Mouse (Mus musculus): ENCODE measurements around the gene Fgf8. TPM values are rescaled to one million over a fixed set of nuclear protein-coding genes. Genes with fewer than 3 reads are reported as not detected.

The Fgf8 gene
- polyA plus RNA-seq, 1 experiment from 2014 or later: not detected

- no peak overlapping the region for H3K4me3 ChIP-seq (replicated peaks)
- peak; percentile 38; the same call in 1 of the 2 replicates for ATAC-seq
- H3K27ac ChIP-seq: no peak overlapping the region
- H3K4me2 ChIP-seq (replicated peaks): no peak overlapping the region
- H3K9me3 ChIP-seq: no peaks in the 10 kb centered on the region
- no peak overlapping the region for H3K9ac ChIP-seq
- peaks cover 77% of the 10 kb centered on the region for H3K27me3 ChIP-seq (replicated peaks)
- peaks cover 13% of the 10 kb centered on the region for H3K4me1 ChIP-seq (replicated peaks)
- H3K36me3 ChIP-seq: no peaks in the 10 kb centered on the region
- 50% methylated on average over 1 of the region's 1 CpGs for WGBS
These were observed 6.5 kb downstream of the Fgf8 start for GRCm38 (mm10) chr19:45736241-45736640.

- Histone ChIP-seq H3K27ac (no peak overlapping the region), H3K4me3 (replicated peaks) (no peak overlapping the region), H3K9me3 (no peaks in the 10 kb centered on the region), H3K27me3 (replicated peaks) (peaks cover 64% of the 10 kb centered on the region), H3K9ac (no peak overlapping the region), H3K4me2 (replicated peaks) (no peak overlapping the region), H3K4me1 (replicated peaks) (peaks cover 13% of the 10 kb centered on the region), H3K36me3 (no peaks in the 10 kb centered on the region)
- no peak for ATAC-seq
- 30% methylated on average over 7 of the region's 7 CpGs for WGBS
These were observed 8.0 kb downstream of the Fgf8 start for GRCm38 (mm10) chr19:45734762-45735161.

- 72% methylated on average over 5 of the region's 5 CpGs for WGBS
- no peak for ATAC-seq
- no peaks in the 10 kb centered on the region for H3K9me3 ChIP-seq
- H3K27me3 ChIP-seq (replicated peaks): peaks cover 58% of the 10 kb centered on the region
- no peak overlapping the region for H3K27ac ChIP-seq
- no peak overlapping the region for H3K4me2 ChIP-seq (replicated peaks)
- no peaks in the 10 kb centered on the region for H3K36me3 ChIP-seq
- no peak overlapping the region for H3K9ac ChIP-seq
- no peak overlapping the region for H3K4me3 ChIP-seq (replicated peaks)
- H3K4me1 ChIP-seq (replicated peaks): peaks cover 13% of the 10 kb centered on the region
These were observed 8.5 kb downstream of the Fgf8 start for GRCm38 (mm10) chr19:45734191-45734590.

- Histone ChIP-seq H3K4me3 (replicated peaks) (no peak overlapping the region), H3K27me3 (replicated peaks) (peaks cover 52% of the 10 kb centered on the region), H3K9me3 (no peaks in the 10 kb centered on the region), H3K4me2 (replicated peaks) (no peak overlapping the region), H3K27ac (no peak overlapping the region), H3K4me1 (replicated peaks) (peaks cover 13% of the 10 kb centered on the region), H3K9ac (no peak overlapping the region), H3K36me3 (no peaks in the 10 kb centered on the region)
- 21% methylated on average over 10 of the region's 10 CpGs for WGBS
- ATAC-seq: no peak
These were observed 9.2 kb downstream of the Fgf8 start for GRCm38 (mm10) chr19:45733564-45733963.

GRCm38 (mm10) chr19:45731658-45732057 lies 11.1 kb downstream of the Fgf8 start:
- ATAC-seq: no peak
- peaks cover 33% of the 10 kb centered on the region for H3K27me3 ChIP-seq (replicated peaks)
- H3K36me3 ChIP-seq: no peaks in the 10 kb centered on the region
- 82% methylated on average over 7 of the region's 7 CpGs for WGBS
- H3K4me1 ChIP-seq (replicated peaks): peaks cover 5% of the 10 kb centered on the region; the same call in 1 of the 2 replicates
- H3K9me3 ChIP-seq: no peaks in the 10 kb centered on the region
- H3K4me2 ChIP-seq (replicated peaks): no peak overlapping the region
- no peak overlapping the region for H3K27ac ChIP-seq
- H3K9ac ChIP-seq: no peak overlapping the region
- no peak overlapping the region for H3K4me3 ChIP-seq (replicated peaks)

GRCm38 (mm10) chr19:45730042-45730441 lies 12.7 kb downstream of the Fgf8 start:
- no peak overlapping the region for H3K27ac ChIP-seq
- no peak overlapping the region for H3K9ac ChIP-seq
- H3K4me2 ChIP-seq (replicated peaks): no peak overlapping the region
- H3K4me1 ChIP-seq (replicated peaks): peaks cover 8% of the 10 kb centered on the region; the same call in 1 of the 2 replicates
- no peak for ATAC-seq
- WGBS: 77% methylated on average over 8 of the region's 8 CpGs
- no peak overlapping the region for H3K4me3 ChIP-seq (replicated peaks)
- H3K36me3 ChIP-seq: no peaks in the 10 kb centered on the region
- peaks cover 18% of the 10 kb centered on the region for H3K27me3 ChIP-seq (replicated peaks)
- H3K9me3 ChIP-seq: no peaks in the 10 kb centered on the region

GRCm38 (mm10) chr19:45727231-45727630 lies 15.5 kb downstream of the Fgf8 start:
- WGBS: 75% methylated on average over 10 of the region's 10 CpGs

GRCm38 (mm10) chr19:45725677-45726277 lies 16.9 kb downstream of the Fgf8 start:
- Histone ChIP-seq H3K4me2 (replicated peaks) (no peak overlapping the region), H3K4me1 (replicated peaks) (peaks cover 3% of the 10 kb centered on the region; the same call in 1 of the 2 replicates), H3K36me3 (no peaks in the 10 kb centered on the region), H3K4me3 (replicated peaks) (no peak overlapping the region), H3K27me3 (replicated peaks) (no peaks in the 10 kb centered on the region), H3K9me3 (no peaks in the 10 kb centered on the region), H3K27ac (no peak overlapping the region), H3K9ac (no peak overlapping the region)
- WGBS: 32% methylated on average over 14 of the region's 14 CpGs
- no peak for ATAC-seq

More at GRCm38 (mm10) chr19:45727231-45727630, 15.5 kb downstream of the Fgf8 start:
- ATAC-seq: no peak
- Histone ChIP-seq H3K4me3 (replicated peaks) (no peak overlapping the region), H3K27me3 (replicated peaks) (no peaks in the 10 kb centered on the region), H3K36me3 (no peaks in the 10 kb centered on the region), H3K4me2 (replicated peaks) (no peak overlapping the region), H3K4me1 (replicated peaks) (peaks cover 3% of the 10 kb centered on the region; the same call in 1 of the 2 replicates), H3K9me3 (no peaks in the 10 kb centered on the region), H3K27ac (no peak overlapping the region), H3K9ac (no peak overlapping the region)

GRCm38 (mm10) chr19:45722188-45722587 lies 20.5 kb downstream of the Fgf8 start:
- H3K36me3 ChIP-seq: no peaks in the 10 kb centered on the region
- H3K27me3 ChIP-seq (replicated peaks): no peaks in the 10 kb centered on the region
- no peak overlapping the region for H3K4me3 ChIP-seq (replicated peaks)
- H3K9ac ChIP-seq: no peak overlapping the region
- peaks cover 6% of the 10 kb centered on the region for H3K4me1 ChIP-seq (replicated peaks)
- no peak overlapping the region for H3K27ac ChIP-seq
- no peak overlapping the region for H3K4me2 ChIP-seq (replicated peaks)
- H3K9me3 ChIP-seq: no peaks in the 10 kb centered on the region
- 72% methylated on average over 5 of the region's 5 CpGs for WGBS
- ATAC-seq: no peak

GRCm38 (mm10) chr19:45718286-45718685 lies 24.4 kb downstream of the Fgf8 start:
- H3K36me3 ChIP-seq: no peaks in the 10 kb centered on the region
- H3K27ac ChIP-seq: no peak overlapping the region
- WGBS: 70% methylated on average over 3 of the region's 3 CpGs
- H3K9me3 ChIP-seq: no peaks in the 10 kb centered on the region
- H3K4me1 ChIP-seq (replicated peaks): peaks cover 3% of the 10 kb centered on the region
- H3K27me3 ChIP-seq (replicated peaks): no peaks in the 10 kb centered on the region
- no peak for ATAC-seq
- H3K4me2 ChIP-seq (replicated peaks): no peak overlapping the region
- no peak overlapping the region for H3K4me3 ChIP-seq (replicated peaks)
- H3K9ac ChIP-seq: no peak overlapping the region

- H3K4me1 ChIP-seq (replicated peaks): peaks cover 3% of the 10 kb centered on the region
- H3K4me2 ChIP-seq (replicated peaks): peak overlapping the region; percentile 39; the same call in 1 of the 2 replicates
- H3K27me3 ChIP-seq (replicated peaks): no peaks in the 10 kb centered on the region
- no peak overlapping the region; the same call in 1 of the 2 replicates for H3K9ac ChIP-seq
- peak; percentile 36; the same call in 1 of the 2 replicates for ATAC-seq
- WGBS: 13% methylated on average over 16 of the region's 16 CpGs
- no peak overlapping the region for H3K4me3 ChIP-seq (replicated peaks)
- H3K27ac ChIP-seq: no peak overlapping the region
- no peaks in the 10 kb centered on the region for H3K9me3 ChIP-seq
- H3K36me3 ChIP-seq: no peaks in the 10 kb centered on the region
These were observed 25.1 kb downstream of the Fgf8 start for GRCm38 (mm10) chr19:45717493-45718220.

- Histone ChIP-seq H3K4me1 (replicated peaks) (0 out of 2 replicates have a peak, but pooled peaks cover 5% of the 10 kb centered on the region), H3K36me3 (no peaks in the 10 kb centered on the region), H3K9ac (no peak overlapping the region), H3K27me3 (replicated peaks) (no peaks in the 10 kb centered on the region), H3K4me3 (replicated peaks) (no peak overlapping the region), H3K27ac (no peak overlapping the region), H3K9me3 (no peaks in the 10 kb centered on the region), H3K4me2 (replicated peaks) (no peak overlapping the region)
- WGBS: 84% methylated on average over 3 of the region's 3 CpGs
- ATAC-seq: no peak
These were observed 34.0 kb downstream of the Fgf8 start for GRCm38 (mm10) chr19:45708704-45709103.

- Histone ChIP-seq H3K27me3 (replicated peaks) (no peaks in the 10 kb centered on the region), H3K9ac (no peak overlapping the region), H3K4me1 (replicated peaks) (no peaks in the 10 kb centered on the region), H3K36me3 (no peaks in the 10 kb centered on the region), H3K4me3 (replicated peaks) (no peak overlapping the region), H3K4me2 (replicated peaks) (no peak overlapping the region), H3K27ac (no peak overlapping the region), H3K9me3 (no peaks in the 10 kb centered on the region)
- ATAC-seq: no peak
- WGBS: 30% methylated on average over 6 of the region's 6 CpGs
These were observed 46.5 kb downstream of the Fgf8 start for GRCm38 (mm10) chr19:45696281-45696600.

Data from intestine, embryonic 15.5 days (tissue).